Mouse (Mus musculus): ENCODE measurements at regions not wholly inside any gene's neighbourhood (a gene's known extent, or its start where the extent isn't known, plus 50 kb on each side); places are given as distances from the start of the nearest gene placed in this dataset.
"Not testable (repeated sequence)": the region's sequence is repeated elsewhere in the genome, so short reads cannot be mapped to it uniquely, and the experiment has no call there.

DNA sequence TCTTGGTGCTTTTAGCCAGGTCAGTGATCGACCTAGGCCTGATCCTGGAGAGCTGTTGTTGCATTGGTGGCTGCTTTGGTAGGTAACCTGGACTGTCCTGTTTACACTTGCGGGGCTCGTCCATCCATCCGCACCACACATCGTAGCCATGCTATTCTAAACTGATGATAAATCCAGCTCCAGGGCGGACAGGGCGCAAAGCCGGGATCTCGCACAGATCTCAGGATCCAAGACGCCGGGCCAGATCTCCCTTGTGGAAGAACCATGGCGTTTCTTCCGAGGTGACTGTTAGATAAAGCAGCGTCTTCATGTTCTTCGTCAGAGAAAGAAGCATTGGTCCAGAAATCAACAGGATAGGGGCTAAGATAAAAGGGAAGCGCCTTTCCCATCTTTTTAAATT is 115.6 kb downstream of the Sec16b start:
- not testable (repeated sequence) for DNase-seq (ENCODE audit: low read depth)

DNA sequence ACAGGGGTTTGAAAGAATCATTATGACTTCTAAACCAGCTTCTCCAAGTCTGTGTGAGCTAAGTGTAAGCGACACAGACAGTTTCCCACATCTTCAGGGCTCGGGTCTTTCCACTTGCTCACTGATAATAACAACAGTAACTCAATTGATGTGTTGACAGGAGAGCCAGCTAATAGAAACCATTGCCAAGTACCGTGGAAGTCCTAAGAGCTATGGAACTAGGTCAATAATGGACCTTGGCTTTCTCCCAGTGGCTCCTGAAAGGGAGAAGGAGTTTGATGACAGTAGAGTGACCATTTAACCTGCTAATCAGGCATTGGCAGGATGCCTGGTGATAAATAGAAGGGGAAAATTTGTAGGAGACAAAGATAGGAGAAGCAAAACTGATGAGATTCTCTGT is 126.1 kb downstream of the Sec16b start:
- no peak for DNase-seq (ENCODE audit: low read depth)

DNA sequence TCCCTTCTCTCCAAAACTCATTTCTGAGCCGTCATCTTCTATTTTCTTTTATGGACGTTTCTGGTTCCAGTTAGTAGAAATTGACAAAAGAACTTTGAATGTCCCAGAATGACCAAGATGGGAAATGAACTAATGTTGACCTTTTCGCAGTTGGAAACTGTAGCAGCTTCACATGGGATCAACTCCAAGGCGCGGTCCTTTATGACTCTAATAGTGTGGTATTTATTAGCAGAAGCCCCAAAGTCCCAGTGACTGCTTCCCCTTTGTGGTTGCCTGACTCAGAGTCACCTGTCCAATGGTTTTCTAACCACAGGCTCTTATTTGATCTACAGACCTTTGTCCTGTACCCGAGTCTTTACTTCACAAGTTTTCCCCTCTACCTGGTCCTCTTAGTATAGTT is 126.9 kb downstream of the Sec16b start:
- DNase-seq (ENCODE audit: low read depth), result no peak

DNA sequence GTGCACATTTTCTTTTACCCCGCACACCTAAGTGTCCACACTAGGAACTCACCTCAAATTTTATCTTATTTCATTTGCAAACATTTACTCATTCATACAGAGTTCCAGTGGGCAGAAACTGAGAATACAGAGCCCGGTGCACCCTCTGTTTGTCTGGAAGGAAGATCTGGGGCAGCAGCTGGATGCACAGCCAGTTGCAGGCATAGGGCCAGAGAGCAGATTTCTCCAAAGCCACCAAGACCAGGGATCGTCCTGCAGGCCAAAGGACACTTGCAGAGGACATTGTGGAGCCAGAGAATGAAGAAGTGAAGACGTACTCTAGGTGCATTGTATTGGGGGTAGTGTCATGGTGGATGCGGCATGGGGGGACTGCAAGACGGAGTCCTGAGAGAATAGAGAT is 129.2 kb downstream of the Sec16b start:
- no peak for DNase-seq (ENCODE audit: low read depth)

DNA sequence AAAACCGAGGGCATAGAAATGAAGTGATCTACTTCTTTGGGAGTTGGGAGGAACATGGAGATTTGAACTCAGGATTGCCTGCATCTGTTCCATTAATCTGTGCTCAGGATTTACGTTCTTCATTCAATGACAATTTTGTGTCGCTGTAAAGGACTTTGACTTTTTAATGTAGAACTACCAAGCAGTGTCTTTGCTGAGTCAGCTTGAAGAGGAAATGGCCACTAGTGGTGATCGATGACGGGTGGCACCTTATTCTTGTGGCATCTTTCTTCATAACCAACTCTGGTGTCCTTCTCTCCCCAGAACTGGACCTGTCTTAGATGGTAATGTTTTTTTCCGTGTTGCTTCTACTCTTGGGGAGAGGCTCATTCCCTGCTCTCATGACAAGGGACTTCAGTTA is 137.0 kb downstream of the Sec16b start:
- no peak for DNase-seq (ENCODE audit: low read depth)

DNA sequence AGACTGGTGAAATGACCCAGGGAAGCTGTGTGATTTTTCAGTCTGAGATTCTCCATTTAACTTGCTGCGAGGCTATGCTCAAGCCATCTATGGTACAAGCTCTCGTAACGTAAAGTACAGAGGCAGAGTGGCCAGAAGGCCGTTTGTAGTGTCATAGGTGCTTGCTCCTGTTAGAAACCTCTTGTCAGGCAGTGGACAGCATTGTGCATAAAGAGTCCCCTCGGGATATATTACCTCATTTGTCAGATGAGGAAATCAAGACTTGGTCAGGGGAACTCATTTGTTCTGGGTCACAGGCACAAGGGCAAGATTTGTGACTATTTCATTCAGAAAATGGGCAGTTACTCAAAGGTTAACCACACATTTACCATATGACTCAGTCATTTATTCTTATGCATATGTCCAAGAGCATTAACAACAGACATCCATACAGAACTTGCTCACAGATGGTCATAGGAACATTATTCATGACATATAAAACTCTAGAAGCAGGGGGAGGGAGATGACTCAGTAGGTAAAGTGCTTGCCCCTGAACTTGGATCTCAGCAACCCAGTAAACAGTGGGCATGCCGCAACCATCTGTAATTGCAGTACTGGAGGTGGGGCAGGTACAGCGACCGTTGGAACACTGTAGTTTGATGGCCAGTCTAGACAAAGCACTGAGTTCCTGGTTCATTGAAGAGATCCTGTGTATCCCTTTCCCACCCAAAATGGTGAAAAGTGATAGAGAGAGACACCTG is 139.3 kb downstream of the Sec16b start:
- DNase-seq (ENCODE audit: low read depth), result no peak

DNA sequence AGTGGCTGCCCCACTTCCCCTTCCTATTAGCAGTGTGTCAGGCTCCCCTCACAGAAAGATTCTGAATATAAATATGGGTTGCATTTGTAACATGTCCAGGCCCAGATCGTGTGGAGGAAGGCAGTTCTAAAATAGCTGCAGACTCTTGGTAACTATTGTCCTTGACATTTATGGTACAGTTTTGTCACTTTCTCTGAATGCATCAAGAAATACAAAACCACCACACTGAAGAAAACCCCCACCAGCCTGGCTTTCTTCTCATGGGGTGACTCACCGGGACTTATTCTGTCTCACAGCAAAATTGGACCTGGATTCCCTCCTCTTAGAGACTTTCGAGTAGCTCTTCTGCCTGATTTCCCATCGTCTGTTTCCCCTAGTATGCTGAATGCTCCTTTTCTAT is 148.9 kb downstream of the Sec16b start:
- DNase-seq (ENCODE audit: low read depth), result no peak

DNA sequence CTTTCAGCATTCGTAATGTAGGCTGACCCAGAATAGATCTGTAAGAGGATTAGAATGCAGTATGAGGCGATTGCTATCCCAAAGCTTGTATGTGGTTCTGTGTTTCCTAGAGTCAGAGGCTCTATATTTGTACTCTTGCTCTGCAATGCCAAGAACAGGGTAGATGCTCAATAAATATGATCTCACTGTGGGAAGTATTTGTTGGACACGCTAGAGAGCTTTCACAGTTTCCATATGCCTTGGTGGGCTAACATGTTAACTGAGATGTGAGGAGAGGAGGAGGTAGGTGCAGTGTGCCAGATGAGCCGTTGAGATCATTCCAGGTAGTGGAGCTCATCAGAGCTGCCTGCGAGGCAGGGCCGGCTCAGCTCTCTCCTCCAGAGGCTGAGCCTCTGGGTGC is 163.1 kb downstream of the Sec16b start:
- no peak for DNase-seq (ENCODE audit: low read depth)

DNA sequence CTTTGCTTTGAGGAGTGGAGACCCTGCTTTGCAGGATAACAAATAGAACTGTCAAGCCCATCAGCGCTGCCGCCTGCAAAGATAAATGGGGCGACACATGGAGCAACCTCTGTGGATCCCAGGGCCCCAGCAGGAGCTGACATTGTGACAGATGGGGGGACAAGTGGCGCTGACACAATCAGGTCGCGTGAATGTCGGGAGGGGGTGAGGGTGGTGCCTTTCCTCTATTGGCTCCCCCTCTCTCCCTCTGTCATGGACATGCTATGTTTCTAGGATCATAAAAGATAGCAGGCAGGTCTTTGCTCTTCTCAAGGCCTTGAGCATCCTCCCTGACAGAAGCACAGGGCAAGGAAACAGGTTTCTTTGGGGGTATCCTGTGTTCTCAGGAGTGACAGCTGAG is 177.8 kb downstream of the Sec16b start:
- DNase-seq (ENCODE audit: low read depth), result no peak

DNA sequence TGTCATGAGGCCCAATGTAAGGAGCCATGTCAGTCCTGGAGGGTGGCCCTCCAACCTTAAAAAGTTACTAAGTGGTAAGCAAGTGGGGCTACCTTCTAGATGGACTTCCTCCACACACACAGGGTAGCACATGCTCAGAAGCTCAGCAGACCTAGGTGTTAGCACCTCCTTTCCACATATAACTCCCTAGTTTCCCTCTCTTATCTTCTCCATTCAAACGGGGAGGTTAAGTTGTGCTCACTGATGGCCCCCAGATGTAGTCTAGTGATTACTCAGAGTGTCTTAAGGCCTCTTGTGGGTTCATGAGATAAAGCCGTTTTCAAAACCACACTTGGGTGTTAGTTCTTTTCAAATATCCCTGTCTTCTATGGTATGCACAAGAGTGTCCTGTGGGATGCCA is 188.7 kb downstream of the Sec16b start:
- DNase-seq (ENCODE audit: low read depth), result no peak

DNA sequence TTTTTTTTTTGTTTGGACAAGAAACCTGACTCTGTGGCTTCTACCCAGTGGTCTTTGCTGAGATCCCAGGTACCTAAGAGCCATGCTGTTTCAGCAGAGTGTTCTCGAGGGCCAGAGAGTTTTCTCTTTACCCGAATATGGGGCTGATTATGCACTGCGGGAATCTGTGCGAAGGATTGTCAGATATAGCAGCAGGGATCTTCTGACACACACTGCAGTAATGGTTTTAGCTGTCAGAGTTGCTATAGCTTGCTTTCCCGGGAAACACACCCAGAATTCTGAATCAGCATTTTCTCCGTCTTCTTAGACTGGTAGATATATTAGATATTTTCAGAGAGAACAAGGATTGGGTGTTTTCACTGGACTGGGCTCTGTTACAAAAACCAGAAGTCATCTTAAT is 197.1 kb downstream of the Sec16b start:
- DNase-seq (ENCODE audit: low read depth), result no peak

DNA sequence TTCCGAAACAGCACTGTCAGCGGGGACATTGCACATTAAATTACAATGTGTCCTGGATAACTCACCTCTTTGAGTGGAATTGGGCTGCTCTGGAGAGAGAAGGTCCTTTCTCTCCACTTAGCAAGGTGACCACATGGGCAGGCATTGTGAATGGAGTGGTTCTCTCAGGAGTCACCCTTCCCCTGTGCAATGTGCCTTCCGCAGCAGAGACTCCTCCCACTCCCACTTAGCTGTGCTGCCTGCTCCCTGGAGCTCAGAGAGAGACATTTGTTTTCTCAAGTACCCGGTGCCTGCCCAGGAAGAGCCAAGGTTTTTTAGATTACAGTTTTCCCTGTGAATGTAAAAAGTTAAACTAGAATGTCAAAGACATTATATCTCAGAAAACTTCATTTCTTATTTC is 198.8 kb downstream of the Sec16b start:
- DNase-seq (ENCODE audit: low read depth), result no peak

DNA sequence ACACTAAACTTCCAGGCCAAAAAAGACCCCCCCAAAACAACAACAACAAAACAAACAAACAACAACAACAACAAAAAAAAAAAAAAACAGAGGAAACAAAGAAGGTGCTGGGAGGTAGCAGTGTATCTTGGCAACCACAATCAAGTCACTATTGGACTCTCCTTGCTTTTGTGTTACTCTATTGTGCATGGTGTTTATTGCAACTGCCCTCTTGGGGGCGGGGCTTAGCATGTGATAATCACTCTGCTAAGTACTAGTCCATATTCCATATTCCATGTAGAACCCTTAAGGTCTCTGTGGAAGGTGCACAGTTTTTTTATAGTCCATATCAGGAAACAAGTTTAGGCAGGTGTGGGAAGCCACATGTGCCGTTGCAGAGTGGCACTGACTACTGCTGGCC is 200.7 kb downstream of the Sec16b start:
- no peak for DNase-seq (ENCODE audit: low read depth)

DNA sequence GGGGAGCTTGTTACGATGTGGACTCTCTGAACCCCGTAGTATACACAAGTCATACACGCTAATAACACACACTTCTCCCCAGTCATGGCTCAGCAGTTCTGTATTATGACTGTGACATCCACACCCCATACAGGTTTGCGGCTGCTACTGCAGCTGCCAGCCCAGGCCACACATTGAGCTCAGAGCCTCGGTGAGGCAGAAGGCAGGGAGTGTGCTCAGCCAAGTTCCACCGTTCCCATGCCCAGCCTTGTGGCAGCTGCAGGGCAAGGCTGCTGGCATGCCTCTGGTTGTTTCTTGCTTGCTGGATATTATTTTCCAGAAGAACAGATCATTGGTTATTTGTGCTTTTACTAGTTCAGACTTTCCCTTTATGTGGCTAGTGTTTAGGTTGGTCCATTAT is 202.6 kb downstream of the Sec16b start:
- DNase-seq (ENCODE audit: low read depth), result no peak

DNA sequence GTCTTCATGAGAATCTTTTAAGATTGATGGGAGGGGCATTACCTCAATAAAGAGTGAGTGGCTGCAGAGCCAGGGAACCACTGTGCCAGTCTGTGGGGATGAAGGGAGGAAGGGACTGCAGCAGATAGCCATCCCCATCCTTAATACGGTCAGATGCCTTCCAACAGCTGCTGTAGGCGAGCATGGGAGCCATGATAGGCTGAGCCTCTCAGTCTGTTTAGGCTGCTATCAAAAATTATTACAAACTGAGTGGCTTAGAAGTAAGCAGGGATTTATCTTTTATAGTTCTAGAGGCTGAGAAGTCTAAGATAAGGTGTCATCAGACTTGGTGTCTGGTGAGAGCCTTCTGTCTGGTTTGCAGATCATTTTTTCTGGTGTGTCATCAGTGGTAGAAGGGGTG is 204.3 kb downstream of the Sec16b start:
- no peak for DNase-seq (ENCODE audit: low read depth)

DNA sequence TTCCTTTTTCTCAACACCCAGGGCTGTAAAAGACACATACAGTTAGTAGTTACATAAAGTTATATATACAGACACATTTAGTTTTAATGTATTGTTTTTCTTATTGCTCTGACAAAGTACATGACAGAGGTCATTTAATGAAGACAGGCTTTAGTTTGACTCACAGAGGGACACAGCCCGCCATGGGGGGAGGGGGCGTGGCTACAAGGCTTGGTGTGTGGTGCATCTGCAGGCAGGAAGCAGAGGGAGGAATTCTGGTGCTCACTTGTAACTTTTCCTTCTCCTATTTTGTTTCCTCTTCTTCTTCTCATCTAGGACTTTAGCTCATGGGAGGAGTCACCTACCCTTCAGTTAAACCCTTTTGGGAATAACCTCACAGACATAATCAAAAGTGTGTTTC is 206.0 kb downstream of the Sec16b start:
- no peak for DNase-seq (ENCODE audit: low read depth)

DNA sequence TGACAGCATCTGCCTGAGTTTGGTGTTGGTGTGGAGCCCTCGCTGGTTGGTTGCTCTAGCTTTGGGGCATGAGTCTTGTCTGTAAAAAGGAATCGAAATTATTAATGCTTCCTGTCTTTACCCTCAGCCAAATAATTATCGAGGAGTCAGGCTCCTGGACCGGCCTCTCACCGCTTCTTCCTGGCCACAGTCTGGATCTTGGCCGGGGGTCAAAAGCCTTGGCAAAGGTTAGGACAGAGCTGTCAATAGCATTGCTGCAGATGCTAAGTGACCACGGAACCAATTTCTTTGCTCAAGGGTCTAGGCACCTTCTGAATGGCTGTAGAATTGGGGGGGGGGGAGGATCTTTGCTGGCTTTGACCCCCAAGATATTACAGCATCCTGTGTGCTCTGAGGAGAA is 207.3 kb downstream of the Sec16b start:
- no peak for DNase-seq (ENCODE audit: low read depth)

DNA sequence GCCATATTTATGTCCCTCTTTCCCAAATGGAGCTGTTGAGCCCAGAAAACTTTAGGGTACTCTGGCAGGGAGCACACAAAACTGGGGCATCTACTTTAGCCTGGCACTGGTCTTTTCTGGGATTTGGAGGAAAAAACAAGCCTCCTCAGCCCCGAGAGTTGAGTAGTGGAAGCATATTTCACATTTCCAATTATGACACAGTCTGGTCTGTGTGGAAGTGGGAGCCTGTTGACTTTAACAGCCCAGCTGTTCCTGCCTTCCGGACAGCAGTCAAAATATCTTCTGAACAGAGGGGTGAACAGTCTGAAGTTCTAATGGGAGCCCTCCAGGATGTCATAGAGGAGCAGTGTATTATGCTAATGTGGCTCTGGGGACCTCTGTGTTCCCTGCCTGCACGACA is 209.1 kb downstream of the Sec16b start:
- DNase-seq (ENCODE audit: low read depth), result no peak

DNA sequence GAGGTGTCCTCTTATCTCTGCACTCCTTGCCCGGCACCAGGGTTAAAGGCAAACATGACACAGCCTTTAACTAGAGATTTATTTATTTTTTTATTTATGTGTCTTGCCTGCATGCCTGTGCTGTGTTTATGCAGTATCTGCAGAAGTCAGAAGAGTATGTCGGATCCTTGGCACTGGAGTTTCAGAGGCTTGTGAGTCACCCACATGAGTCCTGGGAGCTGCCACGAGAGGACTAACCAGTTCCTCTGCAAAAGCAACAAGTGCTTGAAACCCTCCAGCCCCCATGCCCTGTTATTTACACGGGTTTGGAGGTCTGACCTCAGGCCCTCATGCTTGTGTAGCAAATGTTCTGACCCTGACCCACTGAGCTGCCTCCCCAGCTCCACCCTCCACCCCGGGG is 210.6 kb downstream of the Sec16b start:
- no peak for DNase-seq (ENCODE audit: low read depth)

DNA sequence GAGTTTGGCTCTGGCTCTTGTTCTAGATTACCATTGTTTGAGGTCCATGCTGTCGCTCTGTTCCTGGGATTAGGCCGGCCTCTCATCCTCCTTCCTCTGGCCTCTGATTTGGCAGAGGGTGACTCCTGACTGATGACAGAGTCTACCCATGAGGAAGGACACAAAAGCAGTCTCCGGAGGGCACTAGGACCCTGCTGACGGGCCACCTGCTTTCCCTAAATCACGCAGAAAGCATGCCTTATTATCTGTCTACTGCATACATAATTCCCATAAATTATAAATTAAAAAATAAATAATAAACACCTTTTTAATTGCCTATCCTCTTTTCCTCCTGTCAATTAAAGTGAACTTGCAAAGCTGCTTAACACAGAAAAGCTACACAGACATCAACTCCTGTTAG is 215.4 kb downstream of the Sec16b start:
- DNase-seq (ENCODE audit: low read depth), result no peak

DNA sequence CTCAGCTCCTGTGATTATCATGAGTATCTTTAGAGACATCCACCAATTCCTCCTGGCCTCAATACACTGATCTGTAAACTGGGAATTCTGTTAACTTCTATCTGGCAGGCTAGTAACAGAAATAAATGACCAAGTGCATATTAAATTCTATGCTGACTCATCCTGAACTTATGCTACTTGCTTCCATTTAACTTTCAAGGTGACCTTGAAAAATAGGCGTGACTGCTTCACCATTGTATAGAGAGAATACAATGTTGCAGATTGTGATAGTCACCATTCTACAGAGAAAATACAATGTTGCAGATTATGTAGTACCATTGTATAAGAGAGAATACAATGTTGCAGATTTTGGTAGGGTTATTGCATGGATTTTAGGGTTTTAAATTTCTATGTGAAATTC is 224.6 kb downstream of the Sec16b start:
- DNase-seq (ENCODE audit: low read depth), result no peak

DNA sequence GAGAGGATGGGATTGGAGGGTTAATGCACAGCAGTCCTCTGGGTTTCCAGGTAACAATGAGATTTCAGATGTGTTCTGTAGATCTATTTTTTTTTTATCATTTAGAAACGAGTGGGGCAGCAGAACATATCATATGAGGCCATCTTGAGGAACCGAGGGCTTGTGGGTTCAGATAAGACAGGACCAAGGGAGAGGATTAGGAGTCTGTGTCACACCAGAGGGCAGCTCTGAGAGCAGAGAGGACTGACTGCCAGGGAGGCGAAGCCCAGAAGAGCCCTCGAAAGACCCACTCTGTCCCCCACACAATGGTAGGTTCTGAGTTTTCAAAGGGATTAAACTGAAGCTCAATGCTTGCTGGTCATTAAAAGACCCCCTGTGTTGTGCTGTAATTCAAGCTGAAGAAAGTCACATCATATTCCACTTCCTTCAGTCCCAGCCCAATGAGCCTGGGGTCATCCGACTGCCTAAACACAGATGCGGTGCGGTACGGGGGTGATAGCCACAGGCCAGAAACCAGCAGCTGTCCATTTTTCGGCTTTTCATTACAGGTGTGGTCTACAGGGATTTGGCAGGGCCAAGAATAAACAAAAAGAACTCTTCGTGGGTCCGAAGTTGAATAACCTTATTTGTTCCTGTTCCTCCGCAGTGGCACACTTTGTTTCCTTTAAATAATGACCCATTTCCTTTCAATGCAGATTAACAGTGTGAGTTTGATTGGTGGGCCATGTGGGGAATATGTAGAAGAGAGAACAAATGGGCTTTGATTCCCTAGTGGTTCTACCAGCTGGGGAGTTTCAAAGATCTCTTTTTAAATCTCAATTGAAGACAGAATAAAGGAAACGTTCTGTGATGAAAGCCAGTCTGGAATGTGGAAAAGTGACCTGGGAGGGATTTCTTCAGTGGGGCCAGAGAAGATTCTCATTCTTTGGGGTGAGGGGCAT is 234.5 kb downstream of the Sec16b start:
- no peak for DNase-seq (ENCODE audit: low read depth)

DNA sequence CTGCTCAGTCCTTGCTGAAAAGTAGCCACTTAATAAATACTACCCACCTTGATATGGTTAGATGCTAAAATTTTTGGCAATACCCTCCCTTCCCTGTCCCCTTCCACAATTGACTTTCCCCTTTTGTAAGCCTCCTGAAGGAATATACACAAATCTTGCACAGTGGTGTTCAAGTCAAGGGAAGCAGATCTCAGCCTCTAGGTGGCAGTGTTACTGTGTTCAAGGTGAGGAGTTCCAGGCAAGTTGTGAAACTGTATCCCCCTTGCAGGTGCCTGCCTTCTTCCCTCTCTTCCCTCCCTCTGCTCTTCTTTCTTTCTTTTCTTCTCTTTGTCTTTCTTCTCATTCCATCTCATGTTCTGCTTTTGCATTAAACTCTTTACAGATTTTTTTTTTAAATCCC is 239.1 kb downstream of the Sec16b start:
- DNase-seq (ENCODE audit: low read depth), result no peak

Measured in induced T-regulatory cell, adult 2 months (primary cell).